Mouse (Mus musculus): ENCODE results near the gene Psmd12. TPM values are rescaled to one million over a fixed set of nuclear protein-coding genes. Genes with fewer than 3 reads are reported as not detected.

Psmd12 gene
- polyA plus RNA-seq, 1 experiment from 2014 or later: 164 TPM

- peak overlapping the region; percentile 89 for H3K9ac ChIP-seq
- peak overlapping the region; percentile 99 for H3K4me2 ChIP-seq
- WGBS (ENCODE audit: insufficient replicate concordance): 3% methylated on average over 38 of the region's 39 CpGs
- peaks cover 24% of the 10 kb centered on the region for H3K27me3 ChIP-seq (replicated peaks)
- H3K27ac ChIP-seq: peak overlapping the region; percentile 79
- ATAC-seq: peak; percentile 38; the same call in 1 of the 2 replicates
- H3K4me3 ChIP-seq: peak overlapping the region; percentile 96
- H3K4me1 ChIP-seq: peaks cover 55% of the 10 kb centered on the region
- H3K36me3 ChIP-seq: peaks cover 37% of the 10 kb centered on the region
- no peaks in the 10 kb centered on the region for H3K9me3 ChIP-seq (replicated peaks)
Observed at GRCm38 (mm10) chr11:107548204-107548975, 69.1 kb downstream of the Psmd12 start.

Other genes starting within 250 kb of the Psmd12 start
- 9.7 and 9.9 TPM in 2 replicates for gene Pitpnc1, start 8.8 kb upstream of the Psmd12 start, polyA plus RNA-seq (2016; fragmentation: Nextera tagmentation; extraction: Ambion mirVana)
- 10.6 and 12.3 TPM in 2 replicates for gene Helz, start 68.4 kb downstream of the Psmd12 start, polyA plus RNA-seq (2016; fragmentation: Nextera tagmentation; extraction: Ambion mirVana)
- 0.14 TPM in 1 of 2 replicates, not detected in the other for gene Cacng1, start 237.0 kb downstream of the Psmd12 start, polyA plus RNA-seq (2016; fragmentation: Nextera tagmentation; extraction: Ambion mirVana)